Mouse (Mus musculus): ENCODE measurements around the gene Gnptg. TPM values are rescaled to one million over a fixed set of nuclear protein-coding genes. Genes with fewer than 3 reads are reported as not detected.
A peak's percentile ranks its signal among the peaks of the same experiment; 100 is the strongest.
"Not testable (repeated sequence)": the region's sequence is repeated elsewhere in the genome, so short reads cannot be mapped to it uniquely, and the experiment has no call there.

Gene Gnptg
- polyA plus RNA-seq, 1 experiment from 2014 or later = 22.8 TPM

DNA sequence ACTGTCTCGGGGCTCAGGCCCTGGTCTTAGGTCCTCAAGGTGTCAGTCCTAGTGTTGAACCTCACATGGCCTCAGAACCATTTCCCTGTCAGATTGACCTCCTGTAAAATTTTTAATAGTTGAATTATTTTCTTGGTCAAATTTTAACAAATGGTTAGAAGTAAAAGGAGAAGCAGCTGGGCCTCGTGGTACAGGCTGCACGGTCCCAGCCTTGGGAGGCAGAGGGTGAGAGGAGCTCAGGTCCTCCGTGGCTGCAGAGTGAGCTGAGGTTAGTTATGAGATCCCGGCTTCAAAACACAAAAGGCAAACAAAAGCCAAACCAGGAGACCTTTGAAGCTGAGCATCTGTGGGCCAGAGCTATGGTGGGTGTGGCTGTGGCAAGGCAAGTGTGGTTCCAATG lies 11.9 kb downstream of the Gnptg start:
- H3K27me3 ChIP-seq (ENCODE audit: insufficient read depth, low read length) = no peaks in the 10 kb centered on the region
- H3K4me3 ChIP-seq (ENCODE audit: low read depth, low read length) = no peak overlapping the region
- H3K27ac ChIP-seq (ENCODE audit: low read depth) = no peak overlapping the region
- ATAC-seq (no peak), DNase-seq (no peak)
- H3K4me2 ChIP-seq (ENCODE audit: low read depth, low read length) = no peak overlapping the region
- WGBS (ENCODE audit: insufficient replicate concordance) = 74% methylated on average over 5 of the region's 5 CpGs
- peaks cover 33% of the 10 kb centered on the region for H3K36me3 ChIP-seq (replicated peaks; ENCODE audit: insufficient read depth, low read length)
- no peak overlapping the region for H3K9ac ChIP-seq (replicated peaks)
- H3K9me3 ChIP-seq (ENCODE audit: low read length) = no peaks in the 10 kb centered on the region
- H3K4me1 ChIP-seq (ENCODE audit: insufficient read depth) = peaks cover 31% of the 10 kb centered on the region
- TF ChIP-seq EP300 (IDR thresholded peaks at IDR 0.05; ENCODE audit: low read depth) (no peak), CTCF (IDR thresholded peaks at IDR 0.05; ENCODE audit: low read depth) (no peak)

DNA sequence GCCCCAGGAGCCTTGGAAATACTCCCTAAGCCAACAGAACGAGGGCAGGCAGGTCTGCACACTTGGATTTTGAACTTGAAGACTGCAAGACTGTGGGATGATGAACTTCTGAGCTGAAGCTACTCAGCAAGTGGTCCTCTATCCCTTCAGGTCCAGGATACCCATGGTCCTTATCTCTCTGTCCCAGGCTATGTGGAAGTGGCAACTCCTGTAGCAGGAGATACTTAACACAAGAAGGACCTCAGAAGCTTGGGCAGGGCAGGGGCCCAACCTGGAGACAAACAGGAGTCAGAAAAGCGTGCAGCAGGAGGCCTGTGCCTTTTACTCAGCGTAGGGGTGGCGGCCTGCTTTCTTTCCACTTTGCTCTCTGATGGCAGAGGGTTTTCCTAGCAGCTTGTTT lies 14.3 kb downstream of the Gnptg start:
- DNase-seq = no peak
- ATAC-seq = peak; percentile 56
- H3K4me2 ChIP-seq (ENCODE audit: low read depth, low read length) = peak overlapping the region; percentile 48
- WGBS (ENCODE audit: insufficient replicate concordance) = 45% methylated on average over 4 of the region's 4 CpGs
- peak overlapping the region; percentile 46 for H3K9ac ChIP-seq (replicated peaks)
- H3K27me3 ChIP-seq (ENCODE audit: insufficient read depth, low read length) = no peaks in the 10 kb centered on the region
- peaks cover 24% of the 10 kb centered on the region for H3K36me3 ChIP-seq (replicated peaks; ENCODE audit: insufficient read depth, low read length)
- H3K4me3 ChIP-seq (ENCODE audit: low read depth, low read length) = peak overlapping the region; percentile 6; the same call in 1 of the 2 replicates
- H3K4me1 ChIP-seq (ENCODE audit: insufficient read depth) = peaks cover 46% of the 10 kb centered on the region
- TF ChIP-seq EP300 (IDR thresholded peaks at IDR 0.05; ENCODE audit: low read depth) (peak; percentile 75), CTCF (IDR thresholded peaks at IDR 0.05; ENCODE audit: low read depth) (no peak)
- H3K27ac ChIP-seq (ENCODE audit: low read depth) = peak overlapping the region; percentile 84
- H3K9me3 ChIP-seq (ENCODE audit: low read length) = no peaks in the 10 kb centered on the region

DNA sequence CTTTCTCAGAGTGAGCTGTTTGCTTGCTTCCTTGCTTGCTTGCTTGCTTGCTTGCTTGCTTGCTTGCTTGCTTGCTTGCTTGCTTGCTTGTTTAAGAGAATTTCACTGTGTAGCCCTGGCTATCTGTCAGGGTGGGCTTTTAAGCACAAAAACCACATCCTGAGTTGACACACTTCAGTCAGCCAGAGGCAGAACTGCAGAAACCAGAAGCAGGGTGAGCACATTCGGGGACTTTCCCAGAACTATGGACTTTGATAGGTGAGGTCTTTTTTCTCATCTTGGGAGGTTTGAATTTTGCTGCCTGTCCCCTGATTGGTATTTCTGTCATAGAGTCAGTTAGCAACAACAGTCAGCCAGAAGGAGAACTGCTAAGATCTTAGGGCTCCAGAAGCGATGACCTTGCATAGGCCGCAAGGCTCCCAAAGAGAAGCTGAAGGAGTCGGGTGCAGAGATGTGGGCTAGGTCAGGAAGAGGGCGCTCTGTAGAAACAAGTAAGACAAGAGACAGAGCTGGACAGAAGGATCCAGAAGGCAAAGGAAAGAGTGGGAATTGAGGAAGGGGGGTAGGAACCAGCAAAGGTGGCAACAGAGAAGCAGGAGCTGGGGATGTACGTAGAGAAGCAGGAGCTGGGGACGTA lies 15.2 kb downstream of the Gnptg start:
- Histone ChIP-seq H3K27me3 (ENCODE audit: insufficient read depth, low read length) (no peaks in the 10 kb centered on the region), H3K4me1 (ENCODE audit: insufficient read depth) (peaks cover 46% of the 10 kb centered on the region), H3K9me3 (ENCODE audit: low read length) (no peaks in the 10 kb centered on the region), H3K27ac (ENCODE audit: low read depth) (peak overlapping the region; percentile 84), H3K4me3 (ENCODE audit: low read depth, low read length) (peak overlapping the region; percentile 67), H3K9ac (replicated peaks) (peak overlapping the region; percentile 73), H3K4me2 (ENCODE audit: low read depth, low read length) (peak overlapping the region; percentile 91), H3K36me3 (replicated peaks; ENCODE audit: insufficient read depth, low read length) (peaks cover 21% of the 10 kb centered on the region)
- no peak for DNase-seq
- no peak for ATAC-seq
- TF ChIP-seq EP300 (IDR thresholded peaks at IDR 0.05; ENCODE audit: low read depth) = no peak
- peak; percentile 18; the same call in 1 of the 2 replicates for TF ChIP-seq CTCF (IDR thresholded peaks at IDR 0.05; ENCODE audit: low read depth)
- WGBS (ENCODE audit: insufficient replicate concordance) = 60% methylated on average over 7 of the region's 7 CpGs

- peak overlapping the region; percentile 67 for H3K4me3 ChIP-seq (ENCODE audit: low read depth, low read length)
- H3K9ac ChIP-seq (replicated peaks) = peak overlapping the region; percentile 73
- no peaks in the 10 kb centered on the region for H3K9me3 ChIP-seq (ENCODE audit: low read length)
- ATAC-seq (peak; percentile 55), DNase-seq (no peak)
- no peaks in the 10 kb centered on the region for H3K27me3 ChIP-seq (ENCODE audit: insufficient read depth, low read length)
- 15% methylated on average over 6 of the region's 6 CpGs for WGBS (ENCODE audit: insufficient replicate concordance)
- no peak for TF ChIP-seq CTCF (IDR thresholded peaks at IDR 0.05; ENCODE audit: low read depth)
- peak; percentile 55; the same call in 1 of the 2 replicates for TF ChIP-seq EP300 (IDR thresholded peaks at IDR 0.05; ENCODE audit: low read depth)
- peaks cover 18% of the 10 kb centered on the region for H3K36me3 ChIP-seq (replicated peaks; ENCODE audit: insufficient read depth, low read length)
- H3K27ac ChIP-seq (ENCODE audit: low read depth) = peak overlapping the region; percentile 84
- H3K4me1 ChIP-seq (ENCODE audit: insufficient read depth) = peaks cover 46% of the 10 kb centered on the region
- H3K4me2 ChIP-seq (ENCODE audit: low read depth, low read length) = peak overlapping the region; percentile 91
Observed at GRCm38 (mm10) chr17:25222951-25223601, 16.8 kb downstream of the Gnptg start.

- Histone ChIP-seq H3K27ac (ENCODE audit: low read depth) (peak overlapping the region; percentile 84), H3K9ac (replicated peaks) (peak overlapping the region; percentile 73), H3K4me2 (ENCODE audit: low read depth, low read length) (peak overlapping the region; percentile 91), H3K4me3 (ENCODE audit: low read depth, low read length) (peak overlapping the region; percentile 67), H3K4me1 (ENCODE audit: insufficient read depth) (peaks cover 46% of the 10 kb centered on the region), H3K36me3 (replicated peaks; ENCODE audit: insufficient read depth, low read length) (peaks cover 18% of the 10 kb centered on the region)
- WGBS (ENCODE audit: insufficient replicate concordance) = 8% methylated on average over 11 of the region's 28 CpGs
- not testable (repeated sequence) for H3K9me3 ChIP-seq (ENCODE audit: low read length); H3K27me3 ChIP-seq (ENCODE audit: insufficient read depth, low read length)
- ATAC-seq = peak; percentile 80
- peak; percentile 39 for DNase-seq
Observed at GRCm38 (mm10) chr17:25222504-25222940, 17.4 kb downstream of the Gnptg start.

- peak; percentile 74 for ATAC-seq
- H3K4me1 ChIP-seq (ENCODE audit: insufficient read depth) = peaks cover 46% of the 10 kb centered on the region
- H3K27ac ChIP-seq (ENCODE audit: low read depth) = peak overlapping the region; percentile 75
Observed at GRCm38 (mm10) chr17:25221821-25222503, 18.0 kb downstream of the Gnptg start.

More at GRCm38 (mm10) chr17:25221821-25222503, 18.0 kb downstream of the Gnptg start:
- peaks cover 18% of the 10 kb centered on the region for H3K36me3 ChIP-seq (replicated peaks; ENCODE audit: insufficient read depth, low read length)
- H3K4me2 ChIP-seq (ENCODE audit: low read depth, low read length) = peak overlapping the region; percentile 91
- DNase-seq = peak; percentile 85
- no peaks in the 10 kb centered on the region for H3K27me3 ChIP-seq (ENCODE audit: insufficient read depth, low read length)
- no peaks in the 10 kb centered on the region for H3K9me3 ChIP-seq (ENCODE audit: low read length)
- H3K4me3 ChIP-seq (ENCODE audit: low read depth, low read length) = peak overlapping the region; percentile 67
- H3K9ac ChIP-seq (replicated peaks) = peak overlapping the region; percentile 71
- 5% methylated on average over 21 of the region's 30 CpGs for WGBS (ENCODE audit: insufficient replicate concordance)
- no peak for TF ChIP-seq EP300 (IDR thresholded peaks at IDR 0.05; ENCODE audit: low read depth)
- 0 out of 2 replicates have a peak, but pooled peaks have one; percentile 10 for TF ChIP-seq CTCF (IDR thresholded peaks at IDR 0.05; ENCODE audit: low read depth)

All from liver, postnatal 0 days (tissue).